Mouse (Mus musculus): ENCODE results near the gene Plce1.

Plce1 gene

DNA sequence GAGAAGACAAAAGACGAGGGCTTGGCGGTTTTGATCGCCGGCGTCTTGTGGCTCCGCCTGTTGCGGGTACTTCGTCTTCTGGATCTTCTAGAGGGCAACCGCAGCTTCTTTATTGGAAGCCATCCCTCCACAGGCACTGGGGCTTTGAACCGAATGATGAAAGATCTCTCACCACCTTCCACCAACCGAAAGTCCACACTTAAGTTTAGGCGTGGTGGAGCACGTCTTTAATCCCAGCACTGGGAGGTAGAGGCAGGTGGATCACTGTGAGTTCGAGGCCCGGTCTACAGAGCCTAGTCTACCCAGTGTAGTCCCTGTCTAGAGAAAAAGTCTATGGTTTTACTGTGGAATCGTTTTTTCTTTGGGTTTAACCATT lies 338.5 kb downstream of the Plce1 start:
- no peak for DNase-seq (ENCODE audit: low spot score in 2 of 2)

- DNase-seq (ENCODE audit: low spot score in 2 of 2), result peak; percentile 8 to 56
These were observed 339.4 kb downstream of the Plce1 start for GRCm38 (mm10) chr19:38820186-38820804.

- DNase-seq (ENCODE audit: low spot score in 2 of 2), result no peak
These were observed 352.3 kb downstream of the Plce1 start for GRCm38 (mm10) chr19:38833224-38833623.

All from spleen, postnatal 36 days (tissue).